Mouse (Mus musculus): Measurements from ENCODE around the gene Rapgef1.

DNA sequence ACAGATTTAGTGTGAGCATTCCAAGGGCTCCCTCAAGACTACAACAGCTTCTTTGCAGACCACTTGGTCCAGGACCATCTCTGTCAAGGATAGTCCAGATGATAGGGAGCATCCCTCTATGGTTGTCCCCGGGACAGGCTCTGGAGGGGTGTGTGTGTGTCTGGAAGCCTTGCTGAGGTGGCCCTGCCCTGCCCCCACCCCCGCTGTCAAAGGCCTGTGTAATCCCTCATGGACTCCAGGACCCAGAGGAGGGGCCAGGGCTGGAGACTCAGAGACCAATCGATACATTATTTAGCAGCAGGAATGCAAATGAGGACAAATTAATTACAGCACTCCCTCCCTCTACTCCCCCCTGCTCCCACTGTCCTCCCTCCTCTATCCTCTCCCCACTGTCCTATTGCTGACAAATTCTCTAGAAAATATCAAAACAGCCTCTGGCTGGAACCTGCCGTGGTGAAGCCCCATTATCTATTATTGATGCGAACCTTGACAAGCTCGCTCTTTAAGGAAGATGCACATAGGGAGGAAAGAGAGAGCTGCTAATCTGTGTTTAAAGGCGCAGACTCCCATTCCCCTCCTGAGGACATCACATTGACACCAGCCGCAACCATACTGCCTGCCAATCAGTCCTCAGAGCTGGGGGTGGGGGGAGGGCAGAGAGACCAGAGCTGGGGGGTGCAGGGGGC lies 33.4 kb upstream of the Rapgef1 start:
- no peak for TF ChIP-seq CTCF (IDR thresholded peaks at IDR 0.05; ENCODE audit: insufficient read depth, low read depth, low read length)
- TF ChIP-seq POLR2A (IDR thresholded peaks at IDR 0.05; ENCODE audit: insufficient read depth, low read depth, low read length): no peak
